Mouse (Mus musculus) small intestine, adult 2 months (tissue): ENCODE results near the gene Cdc34b.

Experiments
- CTCF ChIP-seq: fragments of 200-500 bp; IDR thresholded peaks from 2 replicates; pipeline ENCODE4 v1.5.1; 2012; ENCODE audit warnings: low read depth, mild to moderate bottlenecking, control low read depth, inconsistent platforms, low read length, moderate library complexity, mixed read lengths; ENCODE audit not compliant: insufficient replicate concordance, insufficient read length; ENCODE audit errors: extremely low read depth
- POLR2A ChIP-seq: fragments of 200-500 bp; IDR thresholded peaks from 2 replicates; pipeline ENCODE4 v1.6.1; 2012; ENCODE audit warnings: low read depth, mild to moderate bottlenecking, control low read depth, inconsistent platforms, low read length, moderate library complexity

- TF ChIP-seq POLR2A (no peak), CTCF (no peak)
These were observed 28.2 kb upstream of the Cdc34b start for GRCm38 (mm10) chr11:94713246-94713860.
